Mouse (Mus musculus): Measurements from ENCODE around the gene Ppp4r3a.

The Ppp4r3a gene

DNA sequence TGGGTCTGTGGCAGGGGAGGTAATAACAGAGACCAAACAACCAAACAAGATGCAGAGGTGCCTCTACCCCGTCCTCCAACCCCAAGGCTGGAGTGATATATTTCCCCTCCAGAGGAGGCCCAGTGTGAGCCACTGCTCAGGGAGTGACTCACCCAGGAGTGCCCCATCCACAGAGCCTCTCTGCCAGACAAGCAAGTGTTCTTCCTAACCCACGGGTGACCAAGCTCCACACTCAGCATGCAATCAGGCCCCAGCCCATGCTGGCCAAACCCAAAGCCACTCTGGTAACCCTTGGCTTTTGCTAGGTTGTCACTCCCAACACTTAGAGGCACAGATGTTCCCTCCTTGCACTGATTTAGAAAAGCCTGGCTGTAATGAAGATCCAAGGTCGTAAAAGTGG is 90.4 kb downstream of the Ppp4r3a start:
- DNase-seq (ENCODE audit: low spot score in 2 of 2): no peak

GRCm38 (mm10) chr12:100992505-100992904 is 91.0 kb downstream of the Ppp4r3a start:
- no peak for DNase-seq (ENCODE audit: low spot score in 2 of 2)

DNA sequence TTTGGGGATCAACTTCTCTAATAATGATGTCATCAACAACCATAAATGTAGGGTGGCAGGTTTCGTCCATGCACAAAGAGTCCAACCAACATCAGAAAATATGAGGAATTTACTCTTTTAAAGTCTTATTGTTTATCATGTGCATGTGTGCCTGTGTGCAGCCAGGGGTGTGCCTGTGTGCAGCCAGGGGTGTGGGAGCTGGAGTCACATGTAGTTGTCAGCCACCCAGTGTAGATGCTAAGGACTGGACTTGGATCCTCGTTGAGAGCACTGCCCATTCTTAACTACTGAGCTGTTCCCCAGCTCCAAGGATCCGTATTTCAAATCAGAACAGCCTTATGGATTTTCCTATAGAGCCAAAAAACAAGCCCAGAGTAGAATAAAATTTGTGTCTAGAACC is 92.4 kb downstream of the Ppp4r3a start:
- no peak for DNase-seq (ENCODE audit: low spot score in 2 of 2)

GRCm38 (mm10) chr12:100990291-100990690 is 93.2 kb downstream of the Ppp4r3a start:
- DNase-seq (ENCODE audit: low spot score in 2 of 2): no peak

DNA sequence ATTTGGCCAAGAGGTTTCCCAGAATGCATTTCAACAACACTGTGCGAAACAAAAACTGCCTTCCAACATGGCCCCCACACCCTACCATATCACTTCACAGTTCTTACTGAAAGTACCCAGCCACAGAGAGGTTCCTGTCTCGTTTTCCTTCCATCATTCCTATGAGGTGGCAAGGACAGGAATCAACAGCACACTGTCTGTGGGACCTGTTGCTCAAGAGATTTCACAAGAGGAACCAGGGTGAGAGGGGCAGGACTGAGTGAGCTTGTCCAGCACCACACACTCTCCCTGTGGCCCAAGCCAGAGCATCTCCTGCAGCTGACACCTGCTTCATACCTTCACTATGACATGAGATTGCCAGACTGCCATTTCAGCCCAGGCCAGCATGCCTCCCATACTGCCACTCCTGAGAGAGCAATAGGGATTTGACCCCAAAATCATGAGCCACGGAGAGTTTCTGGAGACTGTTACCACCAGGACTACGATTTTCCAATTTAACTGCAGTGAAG is 93.7 kb downstream of the Ppp4r3a start:
- no peak for DNase-seq (ENCODE audit: low spot score in 2 of 2)

Data from frontal cortex, postnatal 25 days (tissue).